Mouse (Mus musculus) adrenal gland, postnatal 14 days (tissue): ENCODE data around the gene Hnrnpc. TPM values are rescaled to one million over a fixed set of nuclear protein-coding genes. Genes with fewer than 3 reads are reported as not detected.
"Not testable (repeated sequence)": the region's sequence is repeated elsewhere in the genome, so short reads cannot be mapped to it uniquely, and the experiment has no call there.

ENCODE experiments used
- DNase-seq: peaks from one replicate; pipeline ENCODE4 v3.0.0; 2021; ENCODE audit warnings: mixed read lengths
- total RNA-seq: library from RNA; stranded (reverse); gene quantifications from 2 replicates; pipeline ENCODE4 v1.2.3, GENCODE M21; 2021

The Hnrnpc gene
- total RNA-seq, 1 experiment from 2014 or later = 230 TPM

DNA sequence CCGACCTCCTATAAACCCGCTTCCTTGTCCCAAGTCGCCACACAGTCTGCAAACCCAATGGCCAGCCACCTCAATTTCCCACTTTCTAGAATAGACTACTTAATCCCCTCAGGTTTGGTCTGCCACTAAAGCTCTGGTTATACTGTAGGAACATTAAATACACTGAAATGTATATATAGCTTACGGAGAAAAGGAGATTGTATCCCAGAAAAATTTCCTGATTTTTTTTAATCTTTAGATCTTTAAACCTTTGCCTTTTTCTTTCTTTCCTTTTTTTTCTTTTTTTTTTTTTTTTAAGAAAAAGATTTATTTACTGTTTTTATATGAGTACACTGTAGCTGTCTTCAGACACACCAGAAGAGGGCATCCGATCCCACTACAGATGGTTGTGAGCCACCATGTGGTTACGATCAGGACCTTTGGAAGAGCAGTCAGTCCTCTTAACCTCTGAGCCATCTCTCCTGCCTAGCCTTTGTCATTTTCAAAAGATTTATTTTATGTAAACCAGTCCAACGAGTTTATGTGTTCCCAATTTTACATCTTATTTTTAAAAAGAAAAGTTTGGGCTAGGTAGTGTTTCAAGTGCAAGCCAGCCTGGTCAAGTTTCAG lies 953 bp upstream of the Hnrnpc start:
- no peak for DNase-seq

DNA sequence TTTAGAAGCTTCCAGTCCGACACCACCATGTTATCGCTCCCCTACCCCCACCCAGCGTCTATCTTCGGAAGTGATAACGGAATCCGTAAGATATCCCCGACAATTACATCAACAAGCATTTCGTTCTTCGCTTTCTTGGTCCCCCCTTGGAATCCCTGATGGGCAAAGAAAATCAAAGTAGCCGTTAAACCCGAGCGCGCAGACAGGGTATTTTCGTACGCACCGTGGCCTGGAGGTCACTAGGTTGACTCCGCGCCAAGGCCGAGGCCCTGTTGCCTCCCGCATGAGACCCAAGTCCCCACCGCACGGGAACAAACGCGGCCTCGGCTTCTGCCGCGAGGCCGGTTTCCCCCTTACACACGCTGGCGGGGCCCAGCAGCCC lies 363 bp downstream of the Hnrnpc start:
- DNase-seq = peak; percentile 79

DNA sequence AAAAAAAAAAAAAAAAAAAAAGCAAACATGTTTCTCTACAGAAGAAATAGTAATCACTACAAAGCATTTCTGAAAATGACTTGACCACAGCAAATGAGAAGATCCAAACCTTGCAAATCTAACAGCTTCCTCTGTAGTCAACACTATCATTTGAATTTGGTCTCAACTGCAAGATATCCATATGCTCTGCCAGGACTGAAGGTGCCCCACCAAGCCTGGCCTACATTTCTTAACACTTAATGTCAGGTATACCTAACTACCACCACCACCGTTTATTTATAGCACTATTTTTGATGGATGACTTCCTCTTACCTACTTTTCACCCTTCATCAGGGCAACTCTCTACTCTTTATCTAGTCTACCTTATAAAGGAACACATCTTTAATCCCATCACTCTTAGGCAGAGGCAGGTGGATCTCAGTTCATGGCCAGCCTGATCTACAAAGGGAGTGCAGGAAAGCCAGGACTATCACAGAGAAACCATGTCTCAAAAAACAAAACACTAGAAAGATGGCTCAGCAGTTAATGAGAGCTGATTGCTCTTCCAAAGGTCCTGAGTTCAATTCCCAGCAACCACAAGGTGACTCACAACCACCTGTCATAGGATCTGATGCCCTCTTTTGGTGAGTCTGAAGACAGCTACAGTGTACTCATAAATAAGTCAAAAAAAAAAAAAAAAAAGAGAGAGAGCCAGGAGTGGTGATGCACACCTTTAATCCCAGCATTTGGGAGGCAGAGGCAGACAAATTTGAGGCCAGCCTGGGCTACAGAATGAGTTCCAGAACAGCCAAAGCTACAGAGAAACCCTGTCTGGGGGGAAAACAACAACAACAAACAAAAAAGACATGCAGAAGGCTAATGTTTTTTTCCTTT lies 2.3 kb downstream of the Hnrnpc start:
- no peak for DNase-seq

DNA sequence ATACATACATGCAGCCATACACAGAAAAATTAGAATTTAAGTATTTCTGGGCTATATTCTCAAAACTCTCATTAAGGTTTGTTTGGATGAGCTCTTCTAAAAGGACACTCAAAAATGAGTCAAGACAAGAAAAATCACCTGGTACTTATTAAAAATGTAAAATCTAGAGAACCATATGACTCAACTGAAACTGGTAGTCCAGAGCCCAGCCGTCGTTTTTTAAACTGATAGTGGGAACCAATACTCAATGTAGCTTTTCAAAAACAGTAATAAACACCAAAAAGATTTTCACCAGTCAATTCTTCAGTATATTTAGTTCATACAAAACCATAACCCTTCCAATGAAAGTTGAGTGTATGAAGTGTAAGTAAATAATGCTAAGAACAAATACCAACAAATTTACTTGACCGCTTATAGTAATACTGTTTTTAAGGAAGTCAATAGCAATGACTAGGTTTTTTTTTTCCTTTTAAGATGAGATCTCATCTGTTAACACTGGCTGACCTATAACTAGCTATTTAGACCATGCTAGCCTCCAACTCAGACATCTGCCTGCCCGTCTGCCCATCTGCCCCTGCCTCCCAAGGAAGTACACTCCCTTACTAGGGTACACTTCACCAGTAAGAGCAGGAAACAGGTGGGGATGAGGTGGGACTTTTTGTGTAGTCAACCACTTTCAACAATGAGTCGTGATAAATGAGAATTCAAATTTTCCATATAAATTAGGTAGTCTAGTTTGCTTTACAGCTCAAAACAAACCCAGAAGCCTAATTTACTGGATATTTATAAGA lies 3.5 kb downstream of the Hnrnpc start:
- DNase-seq = no peak

GRCm38 (mm10) chr14:52099563-52099962 lies 4.3 kb downstream of the Hnrnpc start:
- no peak for DNase-seq

DNA sequence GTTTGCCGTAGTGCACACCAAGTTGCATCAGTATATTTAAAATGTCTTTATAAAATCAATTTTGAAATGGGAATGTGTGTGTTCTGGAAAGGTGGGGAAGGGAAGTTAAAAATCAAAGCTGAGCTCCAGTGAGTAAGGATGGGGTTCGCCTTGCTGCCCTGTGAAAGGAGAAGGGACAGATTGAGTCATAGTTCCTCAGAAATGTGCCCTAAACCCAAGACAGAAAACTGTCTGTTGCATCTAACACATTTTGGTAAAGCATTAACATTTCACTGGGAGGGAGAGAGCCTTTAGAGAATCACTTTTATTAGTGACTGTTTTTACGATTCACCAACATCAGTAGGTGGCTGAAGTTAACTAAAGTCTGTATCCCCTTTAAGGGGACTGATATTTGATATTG lies 5.4 kb downstream of the Hnrnpc start:
- not testable (repeated sequence) for DNase-seq

- DNase-seq = not testable (repeated sequence)
Measured at GRCm38 (mm10) chr14:52097191-52097590, 6.6 kb downstream of the Hnrnpc start.

DNA sequence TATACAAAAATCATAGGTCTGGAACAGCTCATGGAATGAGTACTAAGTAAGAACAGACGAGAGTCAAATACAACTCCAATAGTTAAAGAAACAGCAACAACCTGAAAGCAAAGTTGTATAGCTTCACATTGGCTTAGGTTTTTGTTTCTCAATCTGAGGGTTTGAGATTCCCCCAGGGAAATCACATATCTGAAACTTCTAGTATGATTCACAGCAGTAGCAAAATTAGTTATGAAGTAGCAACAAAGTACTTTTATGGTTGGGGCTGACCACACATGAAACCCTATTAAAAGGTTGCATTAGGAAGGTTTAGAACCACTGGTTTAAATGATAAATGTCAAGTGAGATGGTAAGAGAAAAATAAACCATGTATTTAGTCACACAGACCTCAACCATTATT lies 9.3 kb downstream of the Hnrnpc start:
- DNase-seq = no peak

GRCm38 (mm10) chr14:52083083-52083482 lies 20.7 kb downstream of the Hnrnpc start:
- no peak for DNase-seq

DNA sequence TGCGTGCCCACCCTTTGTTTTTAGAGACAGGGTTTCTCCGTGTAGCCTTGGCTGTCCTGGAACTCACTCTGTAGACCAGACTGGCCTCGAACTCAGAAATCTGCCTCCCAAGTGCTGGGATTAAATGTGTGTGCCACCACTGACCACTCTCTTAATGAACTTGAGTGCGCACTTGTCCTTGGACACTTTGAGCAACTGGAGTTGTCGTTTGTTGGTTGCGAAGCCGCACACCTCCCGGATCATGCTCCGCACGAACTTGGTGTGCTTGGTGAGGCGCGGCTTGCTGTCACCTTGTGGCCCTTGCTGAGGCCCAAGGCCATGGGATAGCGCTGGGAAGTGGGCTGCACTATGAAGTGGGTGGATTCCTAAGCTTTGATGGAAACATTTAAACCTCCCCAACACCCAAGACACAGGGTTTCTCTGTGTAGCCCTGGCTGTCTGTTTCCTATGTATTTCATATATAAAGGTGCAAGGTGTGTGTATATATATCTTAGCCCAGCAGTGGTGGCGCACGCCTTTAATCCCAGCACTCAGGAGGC lies 32.2 kb downstream of the Hnrnpc start:
- DNase-seq = peak; percentile 11

DNA sequence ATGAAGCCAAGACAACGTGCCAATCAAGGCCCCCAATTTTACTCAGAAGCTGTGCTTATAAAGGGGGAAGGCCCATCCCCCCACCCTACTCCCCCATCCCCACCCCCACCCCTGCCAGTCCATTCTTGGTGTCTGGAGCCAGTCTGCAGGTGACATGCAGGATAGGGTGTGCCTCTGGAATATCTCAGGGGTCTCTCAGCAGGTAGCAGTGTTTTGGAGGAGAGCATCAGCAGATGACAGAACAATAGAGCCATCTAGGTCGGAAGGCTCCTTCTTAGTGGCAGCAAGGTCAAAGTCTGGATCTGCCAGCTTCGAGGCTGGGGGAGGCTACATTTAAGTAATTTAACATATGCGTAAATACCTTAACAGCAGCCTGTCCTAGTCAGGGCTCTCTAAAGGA lies 37.7 kb downstream of the Hnrnpc start:
- DNase-seq = no peak

GRCm38 (mm10) chr14:52061798-52062197 lies 42.0 kb downstream of the Hnrnpc start:
- DNase-seq = no peak

DNA sequence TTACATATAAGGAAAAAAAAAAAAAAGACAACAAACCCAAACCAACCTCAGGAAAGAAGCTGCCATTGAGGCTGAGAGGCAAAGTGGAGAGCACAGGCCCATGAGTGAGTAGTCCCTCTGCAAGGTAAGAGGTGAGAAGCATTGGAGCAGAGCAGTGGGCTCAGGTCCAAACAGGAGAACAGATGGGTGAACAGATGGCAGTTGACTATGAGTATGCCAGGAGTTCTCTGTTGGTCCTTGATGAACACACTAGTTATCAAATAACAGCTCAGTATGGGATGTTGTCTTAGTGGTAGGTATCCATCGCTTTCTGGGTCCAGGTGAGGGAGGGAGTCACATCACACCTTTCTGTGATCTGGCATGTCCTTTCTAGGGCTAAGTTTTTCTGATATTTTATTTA lies 43.0 kb downstream of the Hnrnpc start:
- DNase-seq = no peak

GRCm38 (mm10) chr14:52059982-52060381 lies 43.8 kb downstream of the Hnrnpc start:
- DNase-seq = no peak

- DNase-seq = not testable (repeated sequence)
Measured at GRCm38 (mm10) chr14:52052720-52053119, 51.1 kb downstream of the Hnrnpc start.

DNA sequence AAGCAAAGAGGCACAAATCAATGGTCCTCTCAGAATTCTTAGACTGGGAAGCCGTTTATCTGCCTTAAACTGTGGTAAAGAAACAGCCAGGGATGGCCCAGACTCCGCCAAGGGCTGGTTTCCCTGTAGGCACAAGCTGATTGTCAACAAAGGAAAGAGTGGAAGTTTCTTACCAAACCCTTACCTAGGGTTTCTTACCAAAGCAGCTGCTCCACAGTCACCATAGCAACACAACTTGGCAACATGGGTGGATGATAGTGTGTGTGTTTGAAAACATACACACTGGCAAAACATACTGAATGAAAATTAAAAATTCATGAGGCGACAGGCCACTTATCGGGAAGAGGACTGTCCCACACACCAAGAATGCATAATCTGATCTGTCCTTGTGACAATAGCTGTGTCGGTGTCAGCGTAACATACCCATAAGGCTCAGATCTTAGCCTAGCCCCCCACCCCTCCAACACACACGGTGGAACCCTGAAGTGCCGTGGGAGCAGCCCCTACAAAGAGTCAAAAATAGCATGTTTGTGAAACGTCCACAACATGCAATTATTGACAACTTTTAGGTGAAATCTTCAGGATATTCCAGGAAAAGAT lies 57.8 kb downstream of the Hnrnpc start:
- DNase-seq = no peak

GRCm38 (mm10) chr14:52044901-52045678 lies 58.7 kb downstream of the Hnrnpc start:
- peak; percentile 48 for DNase-seq

DNA sequence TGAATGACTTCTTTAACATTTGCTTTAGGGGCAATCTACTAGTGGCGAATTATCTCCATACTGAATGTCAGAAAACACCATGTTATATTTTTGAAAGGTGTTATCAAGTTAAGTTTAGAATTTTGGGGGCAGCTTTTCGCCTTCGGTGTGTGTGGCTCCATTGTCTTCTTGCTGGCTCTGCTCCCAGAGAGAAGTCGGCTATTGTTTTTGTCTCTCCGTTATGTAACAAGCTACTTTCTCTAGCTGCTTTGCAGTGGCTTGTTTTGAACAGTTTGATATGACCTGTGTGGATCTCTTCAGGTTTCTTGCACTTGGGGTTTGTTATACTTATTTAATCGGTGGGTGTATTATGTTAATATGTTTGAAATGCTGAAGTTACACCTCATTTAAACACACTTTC lies 60.4 kb downstream of the Hnrnpc start:
- DNase-seq = no peak

- DNase-seq = not testable (repeated sequence)
Measured at GRCm38 (mm10) chr14:52042359-52042758, 61.5 kb downstream of the Hnrnpc start, which contains the start of gene Olfr221. TSS of gene Olfr221 (minus strand) at chr14:52042459.

DNA sequence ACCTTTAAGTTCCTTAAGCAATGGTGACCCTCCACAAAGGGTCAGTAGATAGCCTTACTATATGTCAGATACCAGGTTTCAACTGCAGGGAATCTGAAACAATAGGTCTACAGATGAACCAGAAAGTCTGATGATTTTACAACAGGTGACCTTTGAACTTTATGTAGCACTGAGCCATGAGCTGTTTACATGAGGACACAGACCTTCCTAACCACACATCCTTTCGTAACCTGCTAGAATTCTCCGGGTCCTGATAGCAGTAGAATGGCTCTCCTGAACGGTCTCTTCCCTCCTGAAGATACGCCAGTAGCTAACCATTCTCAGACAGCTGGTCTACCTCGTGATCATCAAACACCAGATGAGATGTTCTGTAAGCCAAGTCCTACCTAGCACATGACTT lies 64.5 kb downstream of the Hnrnpc start:
- DNase-seq = no peak

GRCm38 (mm10) chr14:52035926-52036325 lies 67.9 kb downstream of the Hnrnpc start:
- no peak for DNase-seq
